Mouse (Mus musculus) adipocyte (in vitro differentiated cells): Measurements from ENCODE around the gene Rasl2-9.
"Not testable (repeated sequence)": the region's sequence is repeated elsewhere in the genome, so short reads cannot be mapped to it uniquely, and the experiment has no call there.

Source experiments
- DNase-seq: peaks from one replicate; pipeline ENCODE4 v3.0.0-alpha.2; 2016; ENCODE audit warnings: low spot score

Gene Rasl2-9

GRCm38 (mm10) chr7:5080815-5081214 is 44.9 kb downstream of the Rasl2-9 start:
- DNase-seq, result no peak

GRCm38 (mm10) chr7:5080010-5080751 is 45.6 kb downstream of the Rasl2-9 start, which contains the start of gene Epn1:
Gene Epn1 (plus strand): TSS chr7:5080235.
- peak; percentile 92 for DNase-seq

GRCm38 (mm10) chr7:5079365-5080009 is 46.3 kb downstream of the Rasl2-9 start:
- DNase-seq, result not testable (repeated sequence)

GRCm38 (mm10) chr7:5076931-5077330 is 48.8 kb downstream of the Rasl2-9 start:
- DNase-seq, result no peak

GRCm38 (mm10) chr7:5074984-5075383 is 50.8 kb downstream of the Rasl2-9 start:
- no peak for DNase-seq
